Mouse (Mus musculus) mouse embryonic stem cell (cell line): ENCODE results near the gene Myo16.

Source experiments
- in situ Hi-C, 2 experiments: fragments of 300-500 bp; cut with MboI; formaldehyde crosslinking; loops; 1 replicate in 1 of 2; 3 replicates in 1 of 2; pipeline ENCODE4 v1.14.3; 2019 to 2020; ENCODE audit warnings: low sequenced_read_pairs in 2 of 2, low pct_unique_long_range_greater_than_20kb in 1 of 2, mixed read lengths in 1 of 2; ENCODE audit not compliant: unreplicated experiment in 1 of 2

The Myo16 gene

GRCm38 (mm10) chr8:10174201-10174840 is 20.6 kb downstream of the Myo16 start:
- in situ Hi-C loops: no loop called here

DNA sequence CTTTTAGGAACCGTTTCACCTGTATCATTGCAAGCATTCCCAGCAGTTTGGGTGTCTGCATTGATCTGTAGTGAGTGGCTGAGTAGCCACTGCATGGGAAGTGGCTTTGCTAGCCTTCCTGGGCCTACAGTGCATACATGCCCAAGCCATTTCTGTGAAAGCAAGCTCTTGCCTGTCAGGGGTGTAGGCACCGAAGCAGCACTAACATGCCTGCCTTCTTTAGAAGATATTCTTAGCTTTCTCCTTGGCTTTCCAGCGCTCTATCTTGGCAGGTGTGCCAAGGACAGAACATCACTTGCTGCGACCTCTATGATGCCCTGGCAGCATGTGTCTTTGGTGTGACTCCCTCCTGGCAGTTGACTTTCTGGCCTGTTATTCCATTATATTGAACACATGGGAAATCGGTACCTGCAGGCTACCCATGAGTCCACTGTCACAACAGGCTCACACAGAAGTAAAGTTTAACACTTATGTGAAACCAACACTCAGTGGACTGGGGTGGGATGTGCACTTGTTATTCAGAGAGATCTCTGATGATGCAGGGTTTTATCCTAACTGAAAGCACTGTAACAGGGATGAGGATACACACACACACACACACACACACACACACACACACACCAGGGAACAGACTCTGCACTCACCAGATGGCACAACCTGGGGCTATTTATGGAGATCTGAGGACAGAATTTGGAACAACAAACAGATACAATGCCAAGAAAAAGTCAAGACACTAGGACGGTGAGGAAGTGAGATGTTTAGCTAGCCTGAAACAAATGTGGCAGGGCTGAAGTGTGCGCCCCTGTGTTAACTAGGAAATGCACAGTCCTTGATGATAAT is 21.4 kb downstream of the Myo16 start:
- in situ Hi-C loops: no loop called here

DNA sequence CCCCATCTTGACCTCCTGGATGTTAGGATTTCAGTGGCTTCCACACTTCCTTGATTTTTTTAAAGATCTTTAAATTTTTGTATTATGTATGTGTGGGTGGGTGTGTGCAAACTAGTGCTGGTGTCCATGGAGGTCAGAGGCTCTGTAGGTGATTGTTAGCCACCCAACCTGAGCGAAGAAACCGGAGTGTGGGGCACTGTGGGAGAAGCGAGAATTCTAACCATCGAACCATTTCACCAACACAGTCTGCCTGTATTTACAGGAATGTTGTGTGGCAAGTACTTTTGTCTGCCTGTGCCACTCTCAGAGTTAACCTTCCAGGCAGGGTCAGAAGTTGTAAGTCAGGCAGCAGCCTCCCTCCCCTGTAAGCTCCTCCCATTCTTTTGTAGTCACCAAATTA is 22.3 kb downstream of the Myo16 start:
- in situ Hi-C loops: no loop called here

GRCm38 (mm10) chr8:10177131-10177530 is 23.4 kb downstream of the Myo16 start:
- in situ Hi-C loops: no loop called here

GRCm38 (mm10) chr8:10178986-10179385 is 25.3 kb downstream of the Myo16 start:
- in situ Hi-C loops: no loop called here

DNA sequence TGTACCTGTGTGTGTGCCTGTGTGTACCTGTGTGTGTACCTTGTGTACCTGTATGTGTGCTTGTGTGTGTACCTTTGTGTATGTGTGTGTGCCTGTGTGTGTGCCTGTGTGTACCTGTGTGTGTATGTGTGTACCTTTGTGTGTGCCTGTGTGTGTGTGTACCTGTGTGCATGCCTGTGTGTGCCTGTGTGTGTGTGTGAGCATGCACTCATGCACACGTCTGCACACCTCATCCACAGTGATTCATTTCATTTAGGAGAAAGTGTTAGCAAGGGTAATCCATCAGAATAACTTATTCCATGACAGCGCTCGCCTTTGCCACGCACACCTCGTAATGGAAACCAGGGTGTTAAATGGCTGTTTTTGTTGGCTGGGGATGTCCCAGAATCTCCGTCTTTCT is 36.9 kb downstream of the Myo16 start:
- in situ Hi-C loops: no loop called here

DNA sequence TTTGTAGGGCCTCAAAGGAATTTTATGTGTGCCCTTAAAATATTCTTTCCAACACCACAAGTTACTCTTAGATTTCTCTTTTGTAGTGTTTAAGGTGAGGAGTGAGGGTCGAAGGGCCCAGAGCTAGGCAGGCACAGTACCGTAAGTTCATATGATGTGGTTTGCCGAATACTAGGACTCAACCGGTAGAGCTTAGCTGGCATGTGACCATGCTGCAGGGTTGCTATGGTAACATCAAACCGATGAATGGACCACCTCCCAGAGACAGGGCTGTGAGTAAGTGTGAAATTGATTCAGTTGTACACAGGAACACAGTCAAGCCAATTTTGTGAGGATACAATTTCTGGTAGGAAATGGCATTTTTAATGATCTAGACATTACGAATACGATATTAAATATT is 44.5 kb downstream of the Myo16 start:
- in situ Hi-C loops: no loop called here

DNA sequence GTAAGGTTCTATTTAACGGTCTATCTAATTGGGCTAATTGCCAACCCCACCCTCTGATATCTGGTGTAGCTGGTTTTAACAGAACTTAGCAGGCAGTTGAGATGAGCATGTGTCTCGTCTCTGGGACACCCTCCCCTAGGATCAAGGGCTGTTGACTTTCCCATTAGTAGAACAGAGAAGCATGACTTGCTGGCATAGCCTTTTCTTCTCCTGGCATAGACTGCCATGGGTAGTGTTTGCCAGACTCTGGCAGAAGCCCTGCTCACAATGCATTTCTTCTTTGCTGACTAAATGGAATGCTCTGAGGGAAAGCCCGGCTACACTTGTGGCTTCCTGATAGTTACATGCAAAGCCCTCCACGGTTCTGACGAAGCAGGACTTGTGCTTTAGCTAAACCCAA is 45.6 kb downstream of the Myo16 start:
- in situ Hi-C loops: no loop called here

DNA sequence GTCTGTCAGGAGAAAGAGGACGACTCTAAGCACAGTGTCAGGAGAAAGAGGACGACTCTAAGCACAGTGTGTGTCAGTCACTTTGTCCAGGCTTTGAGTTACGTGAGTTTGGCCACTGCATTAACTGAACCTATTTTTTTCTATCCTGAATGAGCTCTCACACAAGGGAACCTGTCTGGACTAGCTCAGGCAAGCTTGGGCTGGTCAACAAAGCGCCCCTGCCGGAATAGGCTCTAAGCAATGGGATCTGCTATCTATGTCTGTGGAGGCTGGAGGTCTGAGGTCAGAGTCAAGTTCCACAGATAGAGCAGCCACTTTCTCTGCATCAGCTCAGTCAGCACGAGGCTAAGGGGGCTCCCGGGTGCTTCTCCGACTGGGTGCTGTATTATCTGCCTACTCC is 46.3 kb downstream of the Myo16 start:
- in situ Hi-C loops: no loop called here

DNA sequence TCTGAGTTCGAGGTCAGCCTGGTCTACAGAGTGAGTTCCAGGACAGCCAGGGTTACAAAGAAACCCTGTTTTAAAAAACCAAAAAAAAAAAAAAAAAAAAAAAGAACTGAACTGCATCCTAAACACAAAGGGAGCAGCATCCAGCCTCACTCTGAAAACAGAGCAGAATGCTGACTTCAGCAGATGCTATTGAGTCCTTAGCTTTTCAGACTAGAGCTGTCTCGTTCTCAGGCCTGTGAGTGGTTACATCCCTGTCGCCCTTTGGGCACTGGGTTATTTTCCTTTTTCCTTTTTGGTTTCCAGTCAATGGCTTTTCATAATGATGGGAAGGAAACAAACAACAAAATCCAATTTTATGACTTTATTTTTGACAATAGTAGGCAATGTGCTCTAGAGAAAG is 61.3 kb downstream of the Myo16 start:
- in situ Hi-C loops: no loop called here

DNA sequence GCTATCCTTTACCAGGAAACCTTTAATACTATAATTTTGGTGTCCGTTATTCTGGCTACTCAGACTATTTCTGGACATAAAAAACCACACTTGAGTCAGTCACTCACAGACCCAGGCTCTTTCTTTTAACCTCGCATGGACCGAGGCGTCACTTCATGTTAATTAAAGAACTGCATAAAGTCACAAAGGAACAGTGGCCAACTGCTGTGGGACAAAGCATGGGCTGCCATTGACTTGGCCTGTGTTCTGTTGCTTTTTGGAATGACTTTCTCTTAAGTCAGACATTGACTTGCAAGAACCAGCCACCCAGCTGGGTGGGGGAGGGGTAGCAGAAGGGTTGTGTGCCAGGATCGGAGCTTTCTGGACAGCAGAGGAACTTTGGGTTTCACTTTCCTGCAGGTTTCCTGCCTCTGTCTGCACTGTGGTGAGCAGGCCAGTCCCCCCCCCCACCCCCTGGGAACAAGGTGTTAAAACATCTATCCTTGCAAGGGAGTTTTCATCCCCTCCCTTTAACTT is 66.1 kb downstream of the Myo16 start:
- in situ Hi-C loops: no loop called here

GRCm38 (mm10) chr8:10222770-10223169 is 69.1 kb downstream of the Myo16 start:
- in situ Hi-C loops: no loop called here

- in situ Hi-C loops: no loop called here
Observed at GRCm38 (mm10) chr8:10223528-10224194, 70.0 kb downstream of the Myo16 start.

DNA sequence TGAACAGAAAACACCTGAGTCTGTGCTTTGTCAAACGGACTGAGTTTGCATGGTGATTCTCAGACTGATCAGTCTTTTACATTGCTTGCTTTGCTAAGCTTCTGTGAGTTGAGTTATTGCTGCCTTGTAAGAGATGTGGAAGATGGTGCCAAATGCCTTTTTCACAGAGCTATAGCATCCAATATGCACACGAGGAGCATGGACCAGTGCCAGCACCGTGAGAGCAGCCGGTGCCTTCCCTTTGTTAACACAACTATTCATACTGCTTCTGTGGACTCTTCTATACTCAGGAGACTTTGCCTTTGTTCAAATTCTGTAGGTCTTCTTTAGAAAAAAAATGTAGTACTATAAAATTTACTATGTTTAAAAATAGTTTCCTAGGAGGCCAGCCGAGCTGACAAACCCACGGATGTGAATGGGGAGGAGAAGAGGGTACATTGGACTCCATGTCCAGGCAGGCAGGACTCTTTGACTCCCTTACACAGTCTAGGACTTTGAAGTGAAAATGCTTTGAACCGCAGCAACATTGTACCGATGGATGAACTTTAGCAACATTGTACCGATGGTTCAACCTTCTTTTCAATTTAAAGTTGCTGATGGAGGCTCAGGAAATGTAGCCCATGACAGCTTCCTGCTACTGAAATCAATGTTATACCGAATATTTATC is 70.7 kb downstream of the Myo16 start:
- in situ Hi-C loops: no loop called here

- in situ Hi-C loops: no loop called here
Observed at GRCm38 (mm10) chr8:10225018-10225417, 71.3 kb downstream of the Myo16 start.

DNA sequence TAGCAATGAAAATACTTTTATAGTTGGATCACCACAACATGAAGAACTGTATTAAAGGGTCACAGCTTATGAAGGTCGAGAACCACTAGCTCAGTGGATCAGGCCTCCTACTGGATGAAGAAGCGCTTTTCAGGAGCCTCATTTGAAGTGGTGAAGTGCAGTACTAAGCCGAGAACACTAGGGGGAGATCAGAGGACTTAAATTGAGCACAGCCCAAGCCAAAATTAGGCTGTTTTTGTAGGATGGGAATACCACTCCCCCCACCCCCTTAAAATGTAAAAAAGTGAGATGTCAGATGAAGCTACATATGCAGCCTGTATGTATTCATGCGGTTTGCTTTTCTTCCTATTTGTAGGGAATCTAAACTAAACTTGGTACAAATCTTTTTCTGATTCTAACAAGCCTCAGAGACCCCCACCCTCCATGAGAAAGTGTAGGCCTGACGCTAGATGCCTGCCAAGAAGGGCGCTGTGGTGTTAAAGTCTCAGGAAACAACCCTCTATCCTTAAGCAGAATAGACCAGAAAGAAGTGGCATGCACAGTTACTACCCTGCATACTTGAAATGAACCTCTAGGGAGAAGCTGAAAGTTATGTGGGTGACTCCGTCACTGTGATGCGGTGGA is 77.1 kb downstream of the Myo16 start:
- in situ Hi-C loops: no loop called here

DNA sequence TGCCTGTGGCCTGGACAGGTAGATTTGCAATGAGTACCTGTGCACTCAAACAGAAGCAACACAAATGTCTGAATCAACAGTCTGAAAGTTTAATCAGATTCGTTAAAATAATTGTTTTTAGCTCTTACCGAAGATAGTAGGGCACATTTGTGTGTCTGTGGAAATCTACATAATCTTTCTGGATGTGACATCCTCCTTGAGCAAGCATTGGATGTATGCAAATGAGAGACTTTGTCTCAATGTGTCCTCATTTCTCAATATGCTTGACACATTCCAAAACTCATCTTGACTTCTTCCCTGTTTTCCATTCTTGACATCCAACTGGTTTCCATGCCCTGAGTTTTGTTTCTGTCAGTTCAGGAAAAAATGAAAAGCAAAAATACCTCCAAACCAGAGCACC is 80.8 kb downstream of the Myo16 start:
- in situ Hi-C loops: no loop called here

GRCm38 (mm10) chr8:10243344-10243743 is 89.6 kb downstream of the Myo16 start:
- in situ Hi-C loops: no loop called here

GRCm38 (mm10) chr8:10249156-10249555 is 95.4 kb downstream of the Myo16 start:
- in situ Hi-C loops: no loop called here
